Mouse (Mus musculus): ENCODE data around the gene Tcte1. TPM values are rescaled to one million over a fixed set of nuclear protein-coding genes. Genes with fewer than 3 reads are reported as not detected.

Tcte1 gene
- polyA plus RNA-seq, 1 experiment from 2014 or later: 0.61 TPM

GRCm38 (mm10) chr17:45548541-45549512 is 25.6 kb downstream of the Tcte1 start:
- Histone ChIP-seq H3K9me3 (ENCODE audit: control insufficient read depth, low read length) (no peaks in the 10 kb centered on the region), H3K4me2 (replicated peaks; ENCODE audit: low read depth, low read length) (peak overlapping the region; percentile 99), H3K36me3 (ENCODE audit: control insufficient read depth, insufficient read depth, low read length) (no peaks in the 10 kb centered on the region), H3K4me3 (ENCODE audit: low read length) (peak overlapping the region; percentile 80), H3K9ac (ENCODE audit: low read depth, low read length) (peak overlapping the region; percentile 84), H3K27ac (ENCODE audit: low read depth, low read length) (no peak overlapping the region), H3K27me3 (ENCODE audit: control insufficient read depth, insufficient read depth, low read length) (peaks cover 50% of the 10 kb centered on the region), H3K4me1 (ENCODE audit: control insufficient read depth, insufficient read depth, low read length) (peaks cover 24% of the 10 kb centered on the region)
- 4% methylated on average over 40 of the region's 68 CpGs for WGBS
- peak; percentile 47 for ATAC-seq (ENCODE audit: low FRiP score, low TSS enrichment)

DNA sequence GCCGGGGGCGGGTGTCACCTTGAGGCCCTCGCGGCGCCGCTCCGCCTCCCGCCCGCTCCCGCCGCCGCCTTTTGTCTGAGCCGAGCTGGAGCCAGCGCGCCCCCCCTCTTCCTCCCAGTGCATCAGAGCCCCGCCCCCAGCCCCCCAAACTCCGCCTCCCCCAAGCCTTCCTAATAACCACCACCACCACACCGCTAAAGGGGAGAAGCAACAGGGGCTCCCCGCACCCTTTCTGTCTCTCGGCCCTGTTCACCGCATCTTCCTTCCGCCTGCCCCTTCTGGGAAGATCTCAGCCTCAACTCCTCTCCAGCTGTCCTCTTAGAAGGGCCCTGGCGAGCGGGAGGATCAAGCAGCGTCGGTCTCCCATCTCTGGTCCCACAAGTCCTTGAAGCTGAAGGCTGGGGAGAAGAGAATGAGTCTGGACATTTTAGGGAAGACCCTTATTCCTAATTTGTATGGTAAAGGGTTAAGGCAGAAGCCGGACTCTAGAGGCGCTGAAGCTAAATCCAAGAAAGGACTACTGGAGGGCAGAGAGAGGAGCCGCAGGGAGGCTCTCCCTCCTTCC is 26.5 kb downstream of the Tcte1 start, which contains the start of gene Tmem151b:
TSS of gene Tmem151b (minus strand) at position 61 of the 565 bp plus-strand sequence.
- H3K4me3 ChIP-seq (ENCODE audit: low read length): peak within 1 kb of the TSS; percentile 80
- H3K36me3 ChIP-seq (ENCODE audit: control insufficient read depth, insufficient read depth, low read length): no peaks in the 10 kb centered on the region
- H3K4me1 ChIP-seq (ENCODE audit: control insufficient read depth, insufficient read depth, low read length): peaks cover 22% of the 10 kb centered on the region
- no peak within 1 kb of the TSS for H3K27ac ChIP-seq (ENCODE audit: low read depth, low read length)
- no peaks in the 10 kb centered on the region for H3K9me3 ChIP-seq (ENCODE audit: control insufficient read depth, low read length)
- H3K4me2 ChIP-seq (replicated peaks; ENCODE audit: low read depth, low read length): peak within 1 kb of the TSS; percentile 99
- 0% methylated on average over 13 of the region's 29 CpGs for WGBS
- peak within 1 kb of the TSS; percentile 84 for H3K9ac ChIP-seq (ENCODE audit: low read depth, low read length)
- ATAC-seq (ENCODE audit: low FRiP score, low TSS enrichment): peak; percentile 26
- H3K27me3 ChIP-seq (ENCODE audit: control insufficient read depth, insufficient read depth, low read length): peaks cover 44% of the 10 kb centered on the region

- peak overlapping the region; percentile 99; the same call in 1 of the 2 replicates for H3K4me2 ChIP-seq (replicated peaks; ENCODE audit: low read depth, low read length)
- 28% methylated on average over 5 of the region's 5 CpGs for WGBS
- H3K27me3 ChIP-seq (ENCODE audit: control insufficient read depth, insufficient read depth, low read length): peaks cover 39% of the 10 kb centered on the region
- H3K9ac ChIP-seq (ENCODE audit: low read depth, low read length): peak overlapping the region; percentile 84; the same call in 1 of the 2 replicates
- H3K36me3 ChIP-seq (ENCODE audit: control insufficient read depth, insufficient read depth, low read length): no peaks in the 10 kb centered on the region
- no peaks in the 10 kb centered on the region for H3K9me3 ChIP-seq (ENCODE audit: control insufficient read depth, low read length)
- no peak for ATAC-seq (ENCODE audit: low FRiP score, low TSS enrichment)
- peaks cover 17% of the 10 kb centered on the region for H3K4me1 ChIP-seq (ENCODE audit: control insufficient read depth, insufficient read depth, low read length)
- H3K4me3 ChIP-seq (ENCODE audit: low read length): peak overlapping the region; percentile 80; the same call in 1 of the 2 replicates
- no peak overlapping the region for H3K27ac ChIP-seq (ENCODE audit: low read depth, low read length)
These were observed 27.0 kb downstream of the Tcte1 start for GRCm38 (mm10) chr17:45550253-45550652.

DNA sequence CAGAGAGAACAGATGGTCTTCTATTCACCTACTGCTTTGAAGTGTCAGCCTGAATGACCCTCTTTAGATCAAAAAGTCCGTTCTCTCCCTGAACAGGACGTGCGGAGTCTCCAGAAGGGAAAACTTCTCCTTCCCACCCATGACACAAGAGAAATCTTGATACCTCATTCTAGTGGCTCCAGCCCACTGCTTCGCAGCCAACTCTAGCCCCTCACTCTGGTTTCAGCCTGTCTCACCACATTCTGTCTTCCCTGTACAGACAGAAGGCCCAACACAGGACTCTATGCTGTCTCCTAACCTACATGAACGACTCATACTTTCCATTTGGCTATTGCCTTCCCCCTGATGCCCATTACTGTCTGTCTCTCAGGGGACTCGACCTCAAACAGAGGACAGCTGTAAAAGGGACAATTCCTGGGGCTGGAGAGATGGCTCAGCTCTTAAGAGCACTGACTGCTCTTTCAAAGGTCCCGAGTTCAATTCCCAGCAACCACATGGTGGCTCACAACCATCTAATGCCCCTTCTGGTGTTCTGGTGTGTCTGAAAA is 28.1 kb downstream of the Tcte1 start:
- H3K9me3 ChIP-seq (ENCODE audit: control insufficient read depth, low read length): no peaks in the 10 kb centered on the region
- H3K4me3 ChIP-seq (ENCODE audit: low read length): no peak overlapping the region
- peaks cover 32% of the 10 kb centered on the region for H3K27me3 ChIP-seq (ENCODE audit: control insufficient read depth, insufficient read depth, low read length)
- H3K27ac ChIP-seq (ENCODE audit: low read depth, low read length): no peak overlapping the region
- peaks cover 17% of the 10 kb centered on the region for H3K4me1 ChIP-seq (ENCODE audit: control insufficient read depth, insufficient read depth, low read length)
- H3K4me2 ChIP-seq (replicated peaks; ENCODE audit: low read depth, low read length): no peak overlapping the region
- WGBS: 22% methylated on average over 7 of the region's 7 CpGs
- H3K9ac ChIP-seq (ENCODE audit: low read depth, low read length): no peak overlapping the region
- no peaks in the 10 kb centered on the region for H3K36me3 ChIP-seq (ENCODE audit: control insufficient read depth, insufficient read depth, low read length)
- no peak for ATAC-seq (ENCODE audit: low FRiP score, low TSS enrichment)

DNA sequence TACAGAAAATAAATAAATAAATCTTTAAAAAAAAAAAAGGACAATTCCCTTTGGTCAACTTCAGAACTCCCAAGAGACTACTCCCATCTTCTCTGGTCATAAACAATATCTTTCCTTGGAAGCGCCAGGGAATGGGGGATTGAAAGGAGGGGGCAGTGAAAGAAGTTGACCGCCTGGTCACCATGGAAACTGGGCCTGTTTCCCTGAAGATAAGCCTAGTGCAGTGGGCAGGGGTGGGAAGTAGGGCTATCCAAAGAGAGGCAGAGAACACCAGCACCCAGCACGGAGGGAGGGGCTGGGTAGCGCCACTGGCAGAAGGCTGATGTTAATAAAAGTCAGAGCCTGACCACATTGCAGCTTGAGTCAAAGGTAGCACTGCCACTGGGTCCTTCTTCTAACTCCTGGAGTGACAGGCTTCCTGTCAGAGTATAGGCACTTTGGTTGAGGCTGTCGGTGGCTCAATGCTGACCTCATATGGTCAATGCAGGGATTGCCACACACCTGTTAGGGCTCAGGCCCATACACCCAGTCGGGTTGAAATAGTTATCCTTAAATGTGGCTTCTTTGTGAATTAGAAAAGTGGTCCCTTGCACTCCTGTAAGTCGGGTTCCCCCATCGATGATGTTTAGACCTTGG is 28.7 kb downstream of the Tcte1 start:
- 6% methylated on average over 8 of the region's 8 CpGs for WGBS
- no peak overlapping the region for H3K4me2 ChIP-seq (replicated peaks; ENCODE audit: low read depth, low read length)
- no peak overlapping the region for H3K4me3 ChIP-seq (ENCODE audit: low read length)
- H3K27me3 ChIP-seq (ENCODE audit: control insufficient read depth, insufficient read depth, low read length): peaks cover 26% of the 10 kb centered on the region
- ATAC-seq (ENCODE audit: low FRiP score, low TSS enrichment): peak; percentile 13; the same call in 1 of the 2 replicates
- H3K4me1 ChIP-seq (ENCODE audit: control insufficient read depth, insufficient read depth, low read length): peaks cover 17% of the 10 kb centered on the region
- H3K9me3 ChIP-seq (ENCODE audit: control insufficient read depth, low read length): no peaks in the 10 kb centered on the region
- no peak overlapping the region for H3K27ac ChIP-seq (ENCODE audit: low read depth, low read length)
- H3K36me3 ChIP-seq (ENCODE audit: control insufficient read depth, insufficient read depth, low read length): no peaks in the 10 kb centered on the region
- no peak overlapping the region for H3K9ac ChIP-seq (ENCODE audit: low read depth, low read length)

DNA sequence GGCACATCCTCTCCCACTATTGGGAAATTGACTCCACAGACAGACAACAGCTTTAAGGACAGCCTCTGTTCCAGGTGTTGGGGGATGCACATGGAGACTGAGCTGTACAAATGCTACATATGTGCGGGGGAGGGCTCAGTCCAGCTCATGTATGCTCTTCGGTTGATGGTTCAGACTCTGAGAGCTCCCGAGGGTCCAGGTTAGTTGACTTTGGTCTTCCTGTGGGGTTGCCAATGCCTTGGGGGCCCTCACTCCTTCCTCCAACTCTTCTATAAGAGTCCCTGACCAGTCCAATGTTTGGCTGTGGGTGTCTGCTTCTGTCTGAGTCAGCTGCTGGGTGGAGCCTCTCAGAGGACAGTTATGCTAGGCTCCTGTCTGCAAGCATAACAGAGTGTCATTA is 29.8 kb downstream of the Tcte1 start:
- H3K27ac ChIP-seq (ENCODE audit: low read depth, low read length): no peak overlapping the region
- 80% methylated on average over 3 of the region's 3 CpGs for WGBS
- peaks cover 19% of the 10 kb centered on the region for H3K4me1 ChIP-seq (ENCODE audit: control insufficient read depth, insufficient read depth, low read length)
- peaks cover 15% of the 10 kb centered on the region; the same call in 1 of the 2 replicates for H3K27me3 ChIP-seq (ENCODE audit: control insufficient read depth, insufficient read depth, low read length)
- no peak overlapping the region for H3K4me2 ChIP-seq (replicated peaks; ENCODE audit: low read depth, low read length)
- no peak overlapping the region for H3K9ac ChIP-seq (ENCODE audit: low read depth, low read length)
- H3K36me3 ChIP-seq (ENCODE audit: control insufficient read depth, insufficient read depth, low read length): no peaks in the 10 kb centered on the region
- ATAC-seq (ENCODE audit: low FRiP score, low TSS enrichment): no peak
- H3K9me3 ChIP-seq (ENCODE audit: control insufficient read depth, low read length): no peaks in the 10 kb centered on the region
- no peak overlapping the region for H3K4me3 ChIP-seq (ENCODE audit: low read length)

DNA sequence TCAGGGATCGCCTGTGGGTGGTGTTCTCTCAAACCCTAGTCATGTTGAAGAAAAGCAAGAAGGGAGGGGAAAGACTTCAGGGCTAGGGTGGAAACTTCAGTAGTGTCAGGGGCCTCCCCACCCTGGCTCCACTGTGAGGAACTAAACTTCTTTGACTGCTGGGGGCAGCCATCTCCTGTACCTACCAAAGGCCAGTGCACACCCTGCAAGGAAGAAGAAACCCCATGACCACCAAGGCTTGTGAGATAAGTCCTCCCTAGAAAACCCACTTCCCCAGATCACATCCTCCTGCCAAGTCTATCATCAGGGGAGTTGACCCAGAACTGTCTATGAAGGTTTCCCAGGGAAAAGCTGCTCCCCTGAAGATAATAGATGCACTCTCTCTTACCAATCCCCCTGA is 31.2 kb downstream of the Tcte1 start:
- peaks cover 16% of the 10 kb centered on the region for H3K4me1 ChIP-seq (ENCODE audit: control insufficient read depth, insufficient read depth, low read length)
- H3K4me3 ChIP-seq (ENCODE audit: low read length): no peak overlapping the region
- H3K27me3 ChIP-seq (ENCODE audit: control insufficient read depth, insufficient read depth, low read length): peaks cover 7% of the 10 kb centered on the region; the same call in 1 of the 2 replicates
- WGBS: 44% methylated on average over 1 of the region's 1 CpGs
- H3K27ac ChIP-seq (ENCODE audit: low read depth, low read length): no peak overlapping the region
- H3K9ac ChIP-seq (ENCODE audit: low read depth, low read length): no peak overlapping the region
- no peak overlapping the region for H3K4me2 ChIP-seq (replicated peaks; ENCODE audit: low read depth, low read length)
- no peak for ATAC-seq (ENCODE audit: low FRiP score, low TSS enrichment)
- H3K9me3 ChIP-seq (ENCODE audit: control insufficient read depth, low read length): no peaks in the 10 kb centered on the region
- no peaks in the 10 kb centered on the region for H3K36me3 ChIP-seq (ENCODE audit: control insufficient read depth, insufficient read depth, low read length)

- H3K4me2 ChIP-seq (replicated peaks; ENCODE audit: low read depth, low read length): peak within 1 kb of the TSS; percentile 92
- peak within 1 kb of the TSS; percentile 60 for H3K9ac ChIP-seq (ENCODE audit: low read depth, low read length)
- H3K27ac ChIP-seq (ENCODE audit: low read depth, low read length): no peak within 1 kb of the TSS
- peaks cover 8% of the 10 kb centered on the region; the same call in 1 of the 2 replicates for H3K4me1 ChIP-seq (ENCODE audit: control insufficient read depth, insufficient read depth, low read length)
- ATAC-seq (ENCODE audit: low FRiP score, low TSS enrichment): peak; percentile 72
- no peaks in the 10 kb centered on the region for H3K9me3 ChIP-seq (ENCODE audit: control insufficient read depth, low read length)
- under 1% methylated on average over 45 of the region's 45 CpGs for WGBS
- H3K36me3 ChIP-seq (ENCODE audit: control insufficient read depth, insufficient read depth, low read length): no peaks in the 10 kb centered on the region
- H3K4me3 ChIP-seq (ENCODE audit: low read length): peak within 1 kb of the TSS; percentile 59
- H3K27me3 ChIP-seq (ENCODE audit: control insufficient read depth, insufficient read depth, low read length): peaks cover 7% of the 10 kb centered on the region; the same call in 1 of the 2 replicates
These were observed 32.3 kb downstream of the Tcte1 start, which contains the start of gene Nfkbie for GRCm38 (mm10) chr17:45555452-45556106. Nfkbie (plus strand) TSS chr17:45555703.

All from kidney, embryonic 14.5 days (tissue).